8 mouse cellular contexts compared by ENCODE assay signal in genomic region chr13:45577784-45578183, GRCm38 (mm10).
DNase-seq lines count a peak whose midpoint lies in the region; ATAC-seq and TF ChIP-seq lines count a peak whose summit lies in the region.

No protein-coding gene starts in this region.

- DNase-seq in heart, adult 2 months: peak in 1 of 2 experiments; percentile 41
- DNase-seq in heart, postnatal 25 days (ENCODE audit: low spot score): no peak
- peak; percentile 47 for DNase-seq in Muller cell, postnatal 12 days (ENCODE audit: inconsistent ontology term)
- DNase-seq in heart, adult 8-10 months (ENCODE audit: low spot score): peak; percentile 39
- DNase-seq in kidney, postnatal 0 days (ENCODE audit: low spot score): peak; percentile 82
- DNase-seq in spleen, postnatal 4 days (ENCODE audit: low spot score in 2 of 2): no peak
- no peak for DNase-seq in layer of hippocampus, adult 18-20 months (ENCODE audit: low spot score in 2 of 2)
- DNase-seq in gastrocnemius, adult 8-10 months (ENCODE audit: low spot score in 2 of 2): no peak

- H3K36me3 ChIP-seq in heart, adult 2 months (ENCODE audit: control insufficient read depth, insufficient read depth, low read length): no peaks in the 10 kb centered on the region
- no peaks in the 10 kb centered on the region for H3K36me3 ChIP-seq in kidney, postnatal 0 days (ENCODE audit: insufficient read depth, low read length)

- no peaks in the 10 kb centered on the region for H3K27me3 ChIP-seq in heart, adult 2 months (ENCODE audit: control insufficient read depth, insufficient read depth, low read length)
- no peaks in the 10 kb centered on the region for H3K27me3 ChIP-seq in kidney, postnatal 0 days (ENCODE audit: insufficient read depth, low read length)

- 24% methylated on average over 2 of the region's 2 CpGs for WGBS in heart, adult 2 months
- 46% methylated on average over 2 of the region's 2 CpGs for WGBS in kidney, postnatal 0 days

- H3K9ac ChIP-seq in heart, adult 2 months (ENCODE audit: low read depth, low read length): no peak overlapping the region
- no peak overlapping the region for H3K9ac ChIP-seq in kidney, postnatal 0 days (ENCODE audit: low read depth, low read length)

- H3K9me3 ChIP-seq in kidney, postnatal 0 days (replicated peaks; ENCODE audit: low read length): no peaks in the 10 kb centered on the region

- intact Hi-C loops in heart, adult 2 months (cut with DNase I): loop anchor here (2.0 kb wide), 1 partner anchor 103 kb away; no protein-coding TSS in a partner anchor
- intact Hi-C loops in heart, postnatal 25 days (cut with DNase I): loop anchor here (5.0 kb wide), 2 partner anchors 105 to 390 kb away; partner anchors contain the start of gene Atxn1

- H3K4me3 ChIP-seq in heart, adult 2 months: no peak overlapping the region
- no peak overlapping the region for H3K4me3 ChIP-seq in kidney, postnatal 0 days (replicated peaks; ENCODE audit: low read depth, low read length)

- no peaks in the 10 kb centered on the region for H3K79me2 ChIP-seq in heart, adult 2 months (replicated peaks; ENCODE audit: control insufficient read depth, insufficient read depth, low read length)

- ATAC-seq in kidney, postnatal 0 days (replicated peaks; ENCODE audit: low FRiP score, low read depth): no peak; the same call in 1 of the 2 replicates

- TF ChIP-seq POLR2A in heart, adult 2 months (IDR thresholded peaks at IDR 0.05; ENCODE audit: insufficient read depth, low read depth, low read length): no peak

- 0 out of 2 replicates have a peak, but pooled peaks have one; percentile 30 for TF ChIP-seq EP300 in heart, adult 2 months (IDR thresholded peaks at IDR 0.05; ENCODE audit: insufficient read depth, low read depth, low read length)

- H3K4me2 ChIP-seq in kidney, postnatal 0 days (ENCODE audit: low read length): no peak overlapping the region

- H3K4me1 ChIP-seq in heart, adult 2 months (ENCODE audit: control insufficient read depth, insufficient read depth, low read length): peaks cover 16% of the 10 kb centered on the region
- H3K4me1 ChIP-seq in kidney, postnatal 0 days (replicated peaks; ENCODE audit: insufficient read depth, low read length): peaks cover 5% of the 10 kb centered on the region

- peak; percentile 71 for TF ChIP-seq CTCF in heart, adult 2 months (IDR thresholded peaks at IDR 0.05)
- peak; percentile 68 for TF ChIP-seq CTCF in kidney, postnatal 0 days (IDR thresholded peaks at IDR 0.05; ENCODE audit: low read depth)

- H3K27ac ChIP-seq in heart, adult 2 months: peak overlapping the region; percentile 16; the same call in 1 of the 2 replicates
- H3K27ac ChIP-seq in kidney, postnatal 0 days: peak overlapping the region; percentile 9; the same call in 1 of the 2 replicates

Comparison
In these comparisons a context has a peak if more than half of its experiments do, and no peak if none do; other contexts are left out.
1. DNase-seq: peak in Muller cell, postnatal 12 days (single experiment), heart, adult 8-10 months (single experiment) and kidney, postnatal 0 days (single experiment); none in heart, postnatal 25 days (single experiment), spleen, postnatal 4 days (0 of 2), layer of hippocampus, adult 18-20 months (0 of 2) and gastrocnemius, adult 8-10 months (0 of 2).